Mouse (Mus musculus): Measurements from ENCODE around the gene Acad12. TPM values are rescaled to one million over a fixed set of nuclear protein-coding genes. Genes with fewer than 3 reads are reported as not detected.
"Not testable (repeated sequence)": the region's sequence is repeated elsewhere in the genome, so short reads cannot be mapped to it uniquely, and the experiment has no call there.

Acad12 gene
- total RNA-seq (2021): 10 to 100 TPM; 19.4 to 23.4 TPM
- long read RNA-seq, experiment 1, transcript Acad12-201 (11 exons, 3,881 nt): major isoform, 6 of 56 reads
- long read RNA-seq, experiment 1, partial matches to known transcripts: 6 of 56 reads
- long read RNA-seq, experiment 1, other reads (novel, unspliced or antisense): 44 of 56 reads
- long read RNA-seq, experiment 2, partial matches to known transcripts: 0 of 12 reads
- long read RNA-seq, experiment 2, other reads (novel, unspliced or antisense): 10 of 12 reads

GRCm38 (mm10) chr5:121618592-121619513, at the start of gene Acad12:
Gene Acad12 (minus strand): TSS chr5:121618938.
- DNase-seq: peak; percentile 90 to 92

- no peak for DNase-seq
These were observed 49.7 kb upstream of the Acad12 start for GRCm38 (mm10) chr5:121668411-121668810.

DNA sequence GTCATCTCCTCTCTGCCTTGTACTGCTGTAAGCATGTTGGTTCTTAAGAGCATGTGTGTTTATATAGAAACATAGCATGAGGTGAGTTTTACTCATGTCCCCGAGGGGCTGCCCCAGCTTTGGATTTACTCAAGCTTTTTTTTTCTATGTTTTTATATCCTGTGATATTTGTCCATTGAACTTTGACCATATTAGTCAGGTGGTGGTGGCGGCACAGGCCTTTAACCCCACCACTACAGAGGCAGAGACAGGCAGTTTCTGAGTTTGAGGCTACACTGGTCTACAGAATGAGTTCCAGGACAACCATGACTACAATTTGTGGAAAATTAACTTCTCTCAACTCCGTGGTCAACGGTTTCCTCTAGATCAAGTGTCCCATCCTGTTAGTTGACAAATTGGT, 48.3 kb upstream of the Acad12 start:
- no peak for DNase-seq

- DNase-seq: no peak
These were observed 46.2 kb upstream of the Acad12 start for GRCm38 (mm10) chr5:121664971-121665370.

GRCm38 (mm10) chr5:121664078-121664477, 45.3 kb upstream of the Acad12 start:
- DNase-seq: no peak

DNA sequence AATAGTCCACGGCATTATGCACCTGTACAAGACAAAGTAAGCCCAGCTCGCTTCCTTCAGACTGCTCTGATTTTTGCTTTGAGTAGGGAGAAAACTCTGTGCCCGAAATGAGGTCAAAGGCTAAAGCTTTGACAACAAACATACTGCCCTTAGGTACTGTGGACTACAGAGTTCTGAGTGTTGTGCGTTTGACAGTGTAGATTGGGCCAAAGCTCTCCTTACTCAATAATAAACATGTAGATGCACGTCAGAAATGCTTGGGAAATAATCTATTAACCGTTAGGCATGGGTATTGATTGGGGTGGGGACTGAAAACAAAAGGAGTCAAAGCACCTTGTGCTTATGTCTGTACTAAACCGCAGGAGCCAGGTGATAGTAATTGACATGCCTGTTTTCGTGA, 44.7 kb upstream of the Acad12 start:
- DNase-seq: no peak

- DNase-seq: no peak
These were observed 42.8 kb upstream of the Acad12 start for GRCm38 (mm10) chr5:121661494-121661893.

- peak in 1 of 2 experiments; percentile 27 for DNase-seq
These were observed 42.1 kb upstream of the Acad12 start for GRCm38 (mm10) chr5:121660897-121661254.

GRCm38 (mm10) chr5:121660059-121660896, 41.5 kb upstream of the Acad12 start, which contains the start of the genes Acad10 and Brap:
Gene Acad10 (minus strand): TSS chr5:121660514.
Gene Brap (plus strand): TSS chr5:121660563.
- DNase-seq: peak; percentile 97

- not testable (repeated sequence) for DNase-seq
These were observed 38.9 kb upstream of the Acad12 start for GRCm38 (mm10) chr5:121657656-121658055.

GRCm38 (mm10) chr5:121656866-121657265, 38.1 kb upstream of the Acad12 start:
- DNase-seq: peak in 1 of 2 experiments; percentile 11

- DNase-seq: no peak
These were observed 35.8 kb upstream of the Acad12 start for GRCm38 (mm10) chr5:121654526-121654925.

GRCm38 (mm10) chr5:121649134-121649533, 30.4 kb upstream of the Acad12 start:
- peak; percentile 15 to 32 for DNase-seq

- DNase-seq: no peak
These were observed 20.9 kb upstream of the Acad12 start for GRCm38 (mm10) chr5:121639601-121640000.

DNA sequence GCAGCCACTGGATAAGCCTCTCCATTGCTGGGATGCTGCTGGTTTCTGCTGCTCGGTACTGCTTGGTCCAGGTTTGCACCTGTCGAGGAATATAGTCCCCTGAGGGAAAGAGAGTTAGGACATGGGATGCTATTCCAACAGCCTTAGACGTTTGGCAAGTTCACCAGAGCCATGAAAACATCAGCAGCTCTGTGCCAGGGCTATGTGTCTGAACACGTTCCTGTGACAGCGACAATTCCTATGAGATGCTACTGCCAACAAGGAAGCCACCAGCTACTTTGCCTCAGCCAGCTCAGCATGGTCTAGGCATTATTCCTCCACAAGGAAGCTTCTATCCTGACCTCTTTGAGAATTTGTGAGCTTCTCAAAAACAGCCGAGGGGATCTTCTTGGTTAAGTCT, 18.6 kb upstream of the Acad12 start:
- DNase-seq: no peak

DNA sequence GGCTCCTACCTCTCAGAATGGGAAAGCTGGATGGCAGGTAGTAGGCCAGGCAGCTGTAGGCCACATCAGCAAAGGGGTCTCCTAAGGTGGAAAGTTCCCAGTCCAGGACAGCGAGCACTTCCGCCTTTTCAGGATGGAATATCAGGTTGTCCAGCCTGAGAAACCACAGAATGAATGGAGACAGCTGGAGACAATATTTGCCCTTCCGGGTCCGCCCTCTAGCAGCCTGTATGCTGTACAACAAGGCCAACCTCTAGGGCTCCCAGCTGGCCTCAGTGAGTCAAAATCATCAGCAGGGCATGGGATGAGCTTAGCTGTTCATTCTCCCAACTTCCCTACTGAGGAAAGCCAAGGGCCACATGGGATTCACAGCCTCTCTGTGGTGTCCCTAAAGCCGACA, 15.9 kb upstream of the Acad12 start:
- no peak for DNase-seq

DNA sequence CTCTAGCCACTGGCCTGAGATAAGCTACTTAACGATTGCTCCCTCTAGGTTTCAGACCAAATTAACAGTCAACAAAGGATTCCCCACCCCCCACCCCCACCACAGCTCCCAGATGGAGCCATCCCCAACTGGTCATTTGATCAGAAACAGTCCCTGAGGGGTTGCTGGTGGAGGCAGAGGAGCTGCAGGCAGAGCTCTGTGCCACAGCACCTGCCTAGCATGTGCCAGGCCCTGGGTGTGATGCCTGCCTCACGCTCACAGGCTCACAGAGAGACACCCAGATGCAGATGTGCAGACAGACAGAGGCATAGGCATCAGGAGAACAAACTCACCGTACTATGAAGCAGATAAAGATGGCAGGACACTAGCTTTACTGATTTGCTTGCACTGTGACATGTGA, 14.1 kb upstream of the Acad12 start:
- DNase-seq: no peak

DNA sequence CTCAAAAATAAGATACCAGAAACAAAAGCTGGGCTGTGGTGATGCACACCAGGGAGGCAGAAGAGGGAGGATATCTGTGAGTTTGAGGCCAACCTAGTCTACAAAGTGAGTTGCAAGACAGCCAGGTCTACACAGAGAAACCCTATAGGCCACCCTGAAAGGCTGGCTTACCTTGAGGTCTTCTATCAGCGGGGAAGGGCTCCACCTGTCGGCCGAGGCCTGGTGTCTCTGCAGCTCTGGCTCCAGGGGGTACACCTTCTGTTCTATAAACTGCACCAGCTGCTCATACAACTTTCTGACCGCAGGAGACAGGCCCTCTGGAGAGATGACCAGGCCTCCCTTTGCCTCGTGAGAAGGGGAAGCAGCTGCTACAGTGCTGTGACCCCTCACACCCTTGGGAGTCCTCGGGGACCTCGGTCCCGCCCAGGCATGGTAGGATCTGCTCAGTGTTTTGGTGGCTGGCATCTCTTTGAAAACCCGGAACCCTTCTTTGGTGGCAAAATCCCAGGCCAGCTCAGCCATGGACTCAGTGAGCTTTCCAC, 12.4 kb upstream of the Acad12 start:
- peak in 1 of 2 experiments; percentile 19 for DNase-seq

GRCm38 (mm10) chr5:121627871-121628270, 9.1 kb upstream of the Acad12 start:
- DNase-seq: peak; percentile 85 to 86

GRCm38 (mm10) chr5:121623241-121623640, 4.5 kb upstream of the Acad12 start:
- DNase-seq: no peak

DNA sequence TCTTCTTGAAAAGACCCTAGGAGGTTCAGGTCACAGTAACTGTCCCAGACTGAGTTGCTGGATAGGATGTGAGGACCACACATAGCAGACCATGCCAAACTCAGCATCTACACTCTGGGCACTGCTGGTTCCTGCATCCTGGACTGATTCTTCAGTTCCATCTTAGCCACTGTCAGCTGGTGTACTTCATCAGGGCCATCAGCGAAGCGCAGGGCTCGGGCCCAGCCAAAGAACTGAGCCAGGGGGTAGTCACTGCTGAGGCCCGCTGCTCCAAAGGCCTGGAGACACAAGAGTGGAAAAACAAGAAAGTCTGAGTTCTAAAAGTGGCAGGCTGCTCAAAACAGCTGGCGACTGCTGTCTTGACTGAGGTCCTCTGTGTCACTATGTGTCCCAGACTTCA, 2.4 kb upstream of the Acad12 start:
- no peak for DNase-seq

- not testable (repeated sequence) for DNase-seq
These were observed 3.8 kb downstream of the Acad12 start for GRCm38 (mm10) chr5:121614921-121615320.

Data from adrenal gland, postnatal 36 days (tissue).